Mouse (Mus musculus) kidney, embryonic 16.5 days (tissue): ENCODE data around the gene Stard13. TPM values are rescaled to one million over a fixed set of nuclear protein-coding genes. Genes with fewer than 3 reads are reported as not detected.

Experiments
- ATAC-seq: fragments of 200-750 bp; cut with Nextera tagmentation; 2 replicates; pipeline ENCODE4 v1.8.0; 2017; ENCODE audit warnings: moderate TSS enrichment; ENCODE audit not compliant: low FRiP score, low TSS enrichment
- H3K27ac ChIP-seq: fragments of 300-500 bp; sonication (generic); 2 replicates; pipeline ENCODE4 v1.5.1; 2014; ENCODE audit warnings: low read length
- H3K27me3 ChIP-seq: fragments of 300-500 bp; sonication (generic); 2 replicates; pipeline ENCODE4 v1.6.1; 2014; ENCODE audit warnings: low read length, control low read depth, mixed read lengths; ENCODE audit not compliant: insufficient read depth
- H3K36me3 ChIP-seq: fragments of 300-500 bp; sonication (generic); 2 replicates; pipeline ENCODE4 v1.6.1; 2014; ENCODE audit warnings: low read length, control low read depth, mixed read lengths; ENCODE audit not compliant: insufficient read depth
- H3K4me1 ChIP-seq: fragments of 300-500 bp; sonication (generic); 2 replicates; pipeline ENCODE4 v1.6.1; 2014; ENCODE audit warnings: low read length, control low read depth, mixed read lengths; ENCODE audit not compliant: insufficient read depth
- H3K4me2 ChIP-seq: fragments of 300-500 bp; sonication (generic); replicated peaks from 2 replicates; pipeline ENCODE4 v1.6.1; 2014; ENCODE audit warnings: low read depth, low read length
- H3K4me3 ChIP-seq: fragments of 300-500 bp; sonication (generic); 2 replicates; pipeline ENCODE4 v1.5.1; 2014; ENCODE audit warnings: mild to moderate bottlenecking, low read length
- H3K9ac ChIP-seq: fragments of 300-500 bp; sonication (generic); replicated peaks from 2 replicates; pipeline ENCODE4 v1.6.1; 2014; ENCODE audit warnings: low read length
- H3K9me3 ChIP-seq: fragments of 300-500 bp; sonication (generic); 2 replicates; pipeline ENCODE4 v1.6.1; 2016; ENCODE audit warnings: low read length, control low read depth
- WGBS: fragments of 180-500 bp; shearing (Covaris S2); extraction: QIAGEN DNeasy Blood & Tissue Kit; methylation state at CpG from one replicate; pipeline ENCODE4 v1.1.7; 2014; 5-methylcytosine and 5-hydroxymethylcytosine counted together
- polyA plus RNA-seq: library from polyadenylated mRNA; unstranded; fragments of >200 nt; fragmentation: Nextera tagmentation; extraction: Ambion mirVana; gene quantifications from 2 replicates; pipeline ENCODE4 v1.2.1, GENCODE M21; 2015

Gene Stard13
- polyA plus RNA-seq, 1 experiment from 2014 or later = 12.2 TPM

GRCm38 (mm10) chr5:151202925-151203324 lies 30.7 kb downstream of the Stard13 start:
- no peak overlapping the region for H3K4me3 ChIP-seq
- peaks cover 3% of the 10 kb centered on the region; the same call in 1 of the 2 replicates for H3K9me3 ChIP-seq
- peaks cover 3% of the 10 kb centered on the region for H3K4me1 ChIP-seq
- no peaks in the 10 kb centered on the region for H3K36me3 ChIP-seq
- 54% methylated on average over 5 of the region's 5 CpGs for WGBS
- no peaks in the 10 kb centered on the region for H3K27me3 ChIP-seq
- H3K4me2 ChIP-seq = no peak overlapping the region
- H3K27ac ChIP-seq = no peak overlapping the region
- peak; percentile 54; the same call in 1 of the 2 replicates for ATAC-seq
- H3K9ac ChIP-seq = no peak overlapping the region

GRCm38 (mm10) chr5:151201220-151201619 lies 32.4 kb downstream of the Stard13 start:
- peaks cover 3% of the 10 kb centered on the region; the same call in 1 of the 2 replicates for H3K9me3 ChIP-seq
- no peak overlapping the region for H3K9ac ChIP-seq
- H3K27me3 ChIP-seq = no peaks in the 10 kb centered on the region
- ATAC-seq = peak; percentile 59; the same call in 1 of the 2 replicates
- no peaks in the 10 kb centered on the region for H3K36me3 ChIP-seq
- no peak overlapping the region for H3K4me3 ChIP-seq
- H3K4me2 ChIP-seq = no peak overlapping the region
- 70% methylated on average over 3 of the region's 3 CpGs for WGBS
- no peak overlapping the region for H3K27ac ChIP-seq
- peaks cover 3% of the 10 kb centered on the region for H3K4me1 ChIP-seq

GRCm38 (mm10) chr5:151199235-151199634 lies 34.4 kb downstream of the Stard13 start:
- no peak overlapping the region for H3K4me2 ChIP-seq
- no peaks in the 10 kb centered on the region for H3K36me3 ChIP-seq
- no peak overlapping the region for H3K4me3 ChIP-seq
- no peak for ATAC-seq
- H3K9me3 ChIP-seq = peaks cover 3% of the 10 kb centered on the region; the same call in 1 of the 2 replicates
- no peaks in the 10 kb centered on the region for H3K27me3 ChIP-seq
- 75% methylated on average over 3 of the region's 3 CpGs for WGBS
- peaks cover 3% of the 10 kb centered on the region for H3K4me1 ChIP-seq
- H3K27ac ChIP-seq = no peak overlapping the region
- no peak overlapping the region for H3K9ac ChIP-seq

DNA sequence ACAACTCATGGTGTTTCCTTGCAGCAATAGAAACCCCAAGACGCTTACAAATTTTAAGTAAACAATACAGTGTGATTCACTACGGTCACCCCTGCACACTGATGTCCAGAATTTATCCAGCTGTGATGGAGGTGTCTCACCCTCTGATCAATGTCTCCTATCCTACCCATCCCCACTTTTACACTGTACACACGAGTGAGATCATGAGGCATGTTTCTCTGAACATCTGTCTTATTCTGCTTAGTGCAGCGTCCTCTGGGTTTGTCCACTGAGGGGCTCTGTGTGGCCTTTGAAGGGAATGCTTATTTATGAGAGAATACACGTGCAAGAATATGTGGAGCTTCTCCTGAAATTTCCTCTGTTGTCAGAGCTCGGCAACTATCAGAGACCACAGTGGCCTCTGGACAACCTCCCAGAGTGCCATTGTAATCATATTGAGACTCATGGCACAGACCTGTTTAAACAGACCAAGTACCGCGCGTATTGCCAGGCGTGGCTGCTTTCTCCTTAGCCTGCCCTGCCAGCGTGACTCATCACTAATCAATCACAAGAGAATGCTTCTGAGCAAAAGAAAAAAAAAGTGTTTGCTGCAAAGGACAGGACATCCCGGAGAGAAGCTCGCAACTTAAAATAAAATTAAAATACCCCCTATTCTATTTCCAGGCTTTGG lies 36.9 kb downstream of the Stard13 start:
- peaks cover 2% of the 10 kb centered on the region; the same call in 1 of the 2 replicates for H3K9me3 ChIP-seq
- H3K4me1 ChIP-seq = peaks cover 4% of the 10 kb centered on the region; the same call in 1 of the 2 replicates
- WGBS = 73% methylated on average over 13 of the region's 13 CpGs
- no peak for ATAC-seq
- H3K9ac ChIP-seq = no peak overlapping the region
- no peak overlapping the region for H3K4me2 ChIP-seq
- H3K27me3 ChIP-seq = no peaks in the 10 kb centered on the region
- H3K27ac ChIP-seq = no peak overlapping the region
- H3K4me3 ChIP-seq = no peak overlapping the region
- H3K36me3 ChIP-seq = no peaks in the 10 kb centered on the region

DNA sequence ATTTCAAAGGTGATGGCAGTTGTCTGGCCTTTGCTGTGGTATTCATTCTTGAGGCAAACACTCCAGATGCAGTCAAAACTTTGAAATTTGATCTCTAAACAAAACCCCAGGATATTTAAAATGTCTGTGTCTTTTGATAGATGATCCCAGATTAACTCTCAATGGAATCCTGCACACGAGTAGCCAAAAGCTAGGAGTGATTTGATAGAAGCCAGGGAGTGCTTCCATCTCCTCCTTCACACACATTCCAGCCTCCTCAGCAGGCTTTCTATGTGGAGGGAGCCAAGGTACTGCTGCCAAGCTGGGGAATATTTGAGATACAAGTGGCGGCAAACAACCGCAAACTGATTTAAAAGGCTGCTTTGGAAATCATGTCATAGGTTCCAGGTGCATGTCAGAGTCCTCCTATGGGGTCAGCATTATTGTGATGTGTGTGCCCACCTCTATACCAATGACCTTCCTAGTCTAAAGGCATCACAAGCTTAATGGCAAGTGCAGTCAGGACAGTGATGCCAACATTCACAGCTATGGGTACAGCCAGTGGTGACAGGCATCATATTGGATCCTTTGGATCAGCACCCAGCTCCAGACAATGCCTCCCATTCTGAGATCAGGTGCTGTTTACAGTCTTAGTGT lies 39.6 kb downstream of the Stard13 start:
- 53% methylated on average over 3 of the region's 3 CpGs for WGBS

GRCm38 (mm10) chr5:151192266-151192665 lies 41.4 kb downstream of the Stard13 start:
- WGBS = 54% methylated on average over 2 of the region's 2 CpGs
- H3K27ac ChIP-seq = no peak overlapping the region
- peaks cover 9% of the 10 kb centered on the region; the same call in 1 of the 2 replicates for H3K4me1 ChIP-seq
- no peaks in the 10 kb centered on the region for H3K36me3 ChIP-seq
- no peak overlapping the region for H3K9ac ChIP-seq
- no peaks in the 10 kb centered on the region for H3K9me3 ChIP-seq
- H3K27me3 ChIP-seq = no peaks in the 10 kb centered on the region
- no peak overlapping the region for H3K4me3 ChIP-seq
- no peak for ATAC-seq
- H3K4me2 ChIP-seq = no peak overlapping the region

More for the DNA sequence above, 39.6 kb downstream of the Stard13 start:
- no peaks in the 10 kb centered on the region for H3K9me3 ChIP-seq
- H3K36me3 ChIP-seq = no peaks in the 10 kb centered on the region
- H3K4me1 ChIP-seq = peaks cover 9% of the 10 kb centered on the region; the same call in 1 of the 2 replicates
- no peak overlapping the region for H3K4me3 ChIP-seq
- ATAC-seq = no peak
- no peak overlapping the region for H3K27ac ChIP-seq
- H3K27me3 ChIP-seq = no peaks in the 10 kb centered on the region
- no peak overlapping the region for H3K4me2 ChIP-seq
- H3K9ac ChIP-seq = no peak overlapping the region

DNA sequence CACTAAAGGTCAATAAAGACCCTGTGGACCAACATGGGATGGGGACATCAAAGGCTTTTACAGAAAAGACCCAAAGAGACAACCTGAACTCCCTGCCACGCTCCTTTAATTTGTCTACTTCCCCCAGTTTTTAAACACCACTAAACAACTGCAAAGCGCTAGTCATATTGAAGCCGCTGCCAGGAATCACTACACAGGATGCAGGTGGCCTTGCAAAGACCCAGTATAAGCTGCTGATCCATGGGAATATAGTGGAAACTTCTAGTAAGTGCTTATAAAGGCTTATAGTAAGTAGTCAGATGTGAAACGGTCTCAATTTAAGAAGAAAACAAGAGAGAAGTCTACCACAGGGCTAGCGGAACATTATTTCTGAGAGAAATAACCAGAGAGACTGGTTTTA lies 42.9 kb downstream of the Stard13 start:
- 65% methylated on average over 5 of the region's 5 CpGs for WGBS

DNA sequence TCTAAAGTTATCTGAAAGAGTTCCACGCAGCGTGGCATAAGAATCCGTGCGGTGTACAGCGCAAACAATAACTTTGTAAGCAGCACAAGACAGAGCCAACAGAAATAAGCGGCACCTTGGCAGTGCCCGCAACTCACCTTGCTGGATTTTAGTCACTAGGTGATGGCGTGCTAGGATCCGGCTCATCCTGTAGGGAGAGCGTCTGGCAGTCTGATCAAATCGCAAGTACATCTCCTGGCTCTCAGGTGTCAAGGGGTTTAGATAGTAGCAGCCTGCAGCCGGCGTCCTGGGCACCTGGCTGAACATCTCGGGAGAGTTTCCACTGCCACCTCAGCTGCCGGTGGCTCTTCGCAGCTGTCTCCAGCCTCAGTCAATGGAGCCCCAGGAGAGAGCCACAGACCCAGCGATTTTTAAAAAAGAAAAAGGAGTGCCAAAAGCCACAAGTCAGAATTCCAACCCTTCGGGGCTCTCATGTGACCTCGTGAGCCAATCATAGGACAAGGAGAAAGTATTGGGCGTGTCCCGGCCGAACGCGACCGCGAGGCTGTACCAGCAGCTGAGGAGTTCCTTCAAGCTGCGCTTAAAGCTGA lies 43.8 kb downstream of the Stard13 start:
- H3K27ac ChIP-seq = 0 out of 2 replicates have a peak overlapping the region, but pooled peaks have one; percentile 1
- H3K4me2 ChIP-seq = peak overlapping the region; percentile 71
- no peaks in the 10 kb centered on the region for H3K9me3 ChIP-seq
- no peaks in the 10 kb centered on the region for H3K36me3 ChIP-seq
- ATAC-seq = peak; percentile 96
- no peaks in the 10 kb centered on the region for H3K27me3 ChIP-seq
- peak overlapping the region; percentile 58 for H3K9ac ChIP-seq
- peaks cover 13% of the 10 kb centered on the region; the same call in 1 of the 2 replicates for H3K4me1 ChIP-seq
- 2% methylated on average over 27 of the region's 27 CpGs for whole genome bisulfite sequencing
- H3K4me3 ChIP-seq = peak overlapping the region; percentile 58

More for the DNA sequence above, 42.9 kb downstream of the Stard13 start:
- H3K9me3 ChIP-seq = no peaks in the 10 kb centered on the region
- H3K27ac ChIP-seq = no peak overlapping the region
- H3K4me3 ChIP-seq = no peak overlapping the region
- peak overlapping the region; percentile 71; the same call in 1 of the 2 replicates for H3K4me2 ChIP-seq
- H3K27me3 ChIP-seq = no peaks in the 10 kb centered on the region
- peaks cover 9% of the 10 kb centered on the region; the same call in 1 of the 2 replicates for H3K4me1 ChIP-seq
- H3K36me3 ChIP-seq = no peaks in the 10 kb centered on the region
- no peak for ATAC-seq
- H3K9ac ChIP-seq = no peak overlapping the region

- H3K27me3 ChIP-seq = no peaks in the 10 kb centered on the region
- ATAC-seq = no peak
- H3K4me2 ChIP-seq = peak overlapping the region; percentile 71
- H3K36me3 ChIP-seq = no peaks in the 10 kb centered on the region
- H3K4me3 ChIP-seq = peak overlapping the region; percentile 58
- WGBS = 6% methylated on average over 3 of the region's 3 CpGs
- H3K4me1 ChIP-seq = peaks cover 15% of the 10 kb centered on the region; the same call in 1 of the 2 replicates
- peak overlapping the region; percentile 58 for H3K9ac ChIP-seq
- H3K9me3 ChIP-seq = no peaks in the 10 kb centered on the region
- H3K27ac ChIP-seq = 0 out of 2 replicates have a peak overlapping the region, but pooled peaks have one; percentile 1
Measured at GRCm38 (mm10) chr5:151189321-151189720, 44.3 kb downstream of the Stard13 start.
